Mouse (Mus musculus): Measurements from ENCODE around the gene Itgb7. TPM values are rescaled to one million over a fixed set of nuclear protein-coding genes. Genes with fewer than 3 reads are reported as not detected.
A peak's percentile ranks its signal among the peaks of the same experiment; 100 is the strongest.
"Not testable (repeated sequence)": the region's sequence is repeated elsewhere in the genome, so short reads cannot be mapped to it uniquely, and the experiment has no call there.

Gene Itgb7
- polyA plus RNA-seq, 1 experiment from 2014 or later: 4.3 TPM

GRCm38 (mm10) chr15:102232764-102233163 is 1.0 kb upstream of the Itgb7 start:
- Histone ChIP-seq H3K36me3 (ENCODE audit: insufficient read depth, low read length) (0 out of 2 replicates have a peak, but pooled peaks cover 6% of the 10 kb centered on the region), H3K4me1 (ENCODE audit: insufficient read depth, low read depth, low read length) (peaks cover 5% of the 10 kb centered on the region; the same call in 1 of the 2 replicates), H3K9ac (replicated peaks; ENCODE audit: low read depth) (no peak overlapping the region), H3K9me3 (ENCODE audit: low read length) (no peaks in the 10 kb centered on the region), H3K4me3 (ENCODE audit: low read depth, low read length) (no peak overlapping the region), H3K27ac (ENCODE audit: low read length) (no peak overlapping the region), H3K27me3 (replicated peaks; ENCODE audit: insufficient read depth, low read length) (no peaks in the 10 kb centered on the region), H3K4me2 (replicated peaks; ENCODE audit: low read depth, low read length) (no peak overlapping the region)
- DNase-seq (ENCODE audit: low spot score): peak; percentile 50
- no peak for ATAC-seq
- 70% methylated on average over 7 of the region's 7 CpGs for WGBS
- TF ChIP-seq EP300 (IDR thresholded peaks at IDR 0.05) (no peak), CTCF (IDR thresholded peaks at IDR 0.05) (no peak)

DNA sequence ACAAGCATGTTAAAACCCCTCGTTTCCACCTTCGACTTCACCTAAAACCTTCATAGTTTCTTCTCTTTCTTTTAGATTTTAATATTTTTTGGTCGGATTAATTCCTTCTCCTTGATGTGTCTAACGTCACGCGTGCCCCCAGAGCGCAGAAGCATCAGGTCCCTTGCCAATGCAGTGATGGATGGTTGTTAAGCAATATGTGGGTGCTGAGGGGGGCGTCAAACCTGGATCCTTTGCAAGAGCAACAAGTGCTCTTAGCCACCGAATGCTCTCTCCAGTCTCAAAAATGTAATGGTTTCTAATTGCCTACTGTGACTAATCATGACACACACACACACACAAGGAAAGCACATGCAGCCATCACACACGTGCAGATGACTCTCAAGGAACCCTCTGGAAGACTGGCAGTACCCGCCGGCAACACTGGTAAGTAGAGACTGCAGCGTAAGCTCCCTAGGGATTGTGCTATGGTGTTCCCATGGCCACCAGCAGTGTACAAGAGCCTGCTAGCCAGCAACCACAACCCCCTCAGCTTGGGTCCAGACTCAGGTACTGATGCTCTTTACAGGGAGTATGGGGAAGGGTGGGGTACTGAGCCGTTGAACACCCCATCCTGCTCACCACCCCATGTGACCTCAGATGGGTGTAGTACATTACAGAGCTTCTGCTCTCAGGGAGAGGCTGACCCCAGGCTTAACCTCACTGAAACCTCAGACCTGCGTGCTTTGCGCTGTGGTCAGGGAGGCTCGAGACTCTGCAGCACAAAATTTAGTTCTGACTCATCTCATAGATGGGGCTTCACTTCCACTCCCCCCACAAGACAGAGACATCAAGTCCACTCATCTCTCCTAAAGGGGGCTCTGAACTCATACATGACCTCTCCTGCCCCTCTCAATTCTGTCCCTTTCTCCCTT is 1.1 kb downstream of the Itgb7 start:
- DNase-seq (ENCODE audit: low spot score) (no peak), ATAC-seq (no peak)
- Histone ChIP-seq H3K27me3 (replicated peaks; ENCODE audit: insufficient read depth, low read length) (no peaks in the 10 kb centered on the region), H3K4me2 (replicated peaks; ENCODE audit: low read depth, low read length) (no peak overlapping the region), H3K9ac (replicated peaks; ENCODE audit: low read depth) (no peak overlapping the region), H3K4me1 (ENCODE audit: insufficient read depth, low read depth, low read length) (peaks cover 4% of the 10 kb centered on the region; the same call in 1 of the 2 replicates), H3K9me3 (ENCODE audit: low read length) (no peaks in the 10 kb centered on the region), H3K4me3 (ENCODE audit: low read depth, low read length) (no peak overlapping the region), H3K27ac (ENCODE audit: low read length) (no peak overlapping the region), H3K36me3 (ENCODE audit: insufficient read depth, low read length) (no peaks in the 10 kb centered on the region)
- no peak for TF ChIP-seq EP300 (IDR thresholded peaks at IDR 0.05)
- 0 out of 2 replicates have a peak, but pooled peaks have one; percentile 2 for TF ChIP-seq CTCF (IDR thresholded peaks at IDR 0.05)
- 75% methylated on average over 17 of the region's 17 CpGs for WGBS

DNA sequence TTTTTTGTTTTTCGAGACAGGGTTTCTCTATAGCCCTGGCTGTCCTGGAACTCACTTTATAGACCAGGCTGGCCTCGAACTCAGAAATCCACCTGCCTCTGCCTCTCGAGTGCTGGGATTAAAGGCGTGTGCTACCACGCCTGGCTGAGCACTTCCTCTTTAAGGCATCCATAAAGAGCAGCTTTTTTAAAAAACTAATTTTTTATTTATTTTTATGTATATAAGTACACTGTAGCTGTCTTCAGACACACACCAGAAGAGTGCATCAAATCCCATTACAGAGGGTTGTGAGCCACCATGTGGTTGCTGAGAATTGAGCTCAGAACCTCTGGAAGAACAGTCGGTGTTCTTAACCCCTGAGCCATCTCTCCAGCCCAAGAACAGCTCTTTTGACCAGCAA is 6.1 kb downstream of the Itgb7 start:
- H3K27me3 ChIP-seq (replicated peaks; ENCODE audit: insufficient read depth, low read length); H3K9me3 ChIP-seq (ENCODE audit: low read length); H3K27ac ChIP-seq (ENCODE audit: low read length); DNase-seq (ENCODE audit: low spot score); H3K4me1 ChIP-seq (ENCODE audit: insufficient read depth, low read depth, low read length); H3K4me2 ChIP-seq (replicated peaks; ENCODE audit: low read depth, low read length); ATAC-seq; H3K4me3 ChIP-seq (ENCODE audit: low read depth, low read length); H3K9ac ChIP-seq (replicated peaks; ENCODE audit: low read depth); H3K36me3 ChIP-seq (ENCODE audit: insufficient read depth, low read length): not testable (repeated sequence)
- 70% methylated on average over 6 of the region's 6 CpGs for WGBS

- no peak for DNase-seq (ENCODE audit: low spot score)
- Histone ChIP-seq H3K4me3 (ENCODE audit: low read depth, low read length) (peak overlapping the region; percentile 37), H3K9ac (replicated peaks; ENCODE audit: low read depth) (peak overlapping the region; percentile 16; the same call in 1 of the 2 replicates), H3K4me1 (ENCODE audit: insufficient read depth, low read depth, low read length) (peaks cover 4% of the 10 kb centered on the region; the same call in 1 of the 2 replicates), H3K9me3 (ENCODE audit: low read length) (no peaks in the 10 kb centered on the region), H3K36me3 (ENCODE audit: insufficient read depth, low read length) (no peaks in the 10 kb centered on the region), H3K27me3 (replicated peaks; ENCODE audit: insufficient read depth, low read length) (peaks cover 10% of the 10 kb centered on the region), H3K27ac (ENCODE audit: low read length) (no peak overlapping the region), H3K4me2 (replicated peaks; ENCODE audit: low read depth, low read length) (peak overlapping the region; percentile 83)
- ATAC-seq: no peak
- TF ChIP-seq CTCF (IDR thresholded peaks at IDR 0.05): no peak
- no peak for TF ChIP-seq EP300 (IDR thresholded peaks at IDR 0.05)
- WGBS: 10% methylated on average over 21 of the region's 21 CpGs
These were observed 6.6 kb downstream of the Itgb7 start for GRCm38 (mm10) chr15:102224992-102225617.

- peak overlapping the region; percentile 83 for H3K4me2 ChIP-seq (replicated peaks; ENCODE audit: low read depth, low read length)
- DNase-seq (ENCODE audit: low spot score) (peak; percentile 87), ATAC-seq (peak; percentile 91)
- no peak overlapping the region for H3K27ac ChIP-seq (ENCODE audit: low read length)
- no peaks in the 10 kb centered on the region for H3K36me3 ChIP-seq (ENCODE audit: insufficient read depth, low read length)
- H3K4me3 ChIP-seq (ENCODE audit: low read depth, low read length): peak overlapping the region; percentile 37
- peaks cover 10% of the 10 kb centered on the region for H3K27me3 ChIP-seq (replicated peaks; ENCODE audit: insufficient read depth, low read length)
- 3% methylated on average over 42 of the region's 43 CpGs for WGBS
- TF ChIP-seq CTCF (IDR thresholded peaks at IDR 0.05): peak; percentile 89
- no peak for TF ChIP-seq EP300 (IDR thresholded peaks at IDR 0.05)
- H3K9me3 ChIP-seq (ENCODE audit: low read length): no peaks in the 10 kb centered on the region
- H3K9ac ChIP-seq (replicated peaks; ENCODE audit: low read depth): peak overlapping the region; percentile 16; the same call in 1 of the 2 replicates
- H3K4me1 ChIP-seq (ENCODE audit: insufficient read depth, low read depth, low read length): peaks cover 4% of the 10 kb centered on the region; the same call in 1 of the 2 replicates
These were observed 7.4 kb downstream of the Itgb7 start for GRCm38 (mm10) chr15:102224186-102224991.
